ENCODE assay signal across 11 mouse cellular contexts in genomic region chr10:81021547-81022110, GRCm38 (mm10). TPM values are rescaled to one million over a fixed set of nuclear protein-coding genes. Genes with fewer than 3 reads are reported as not detected.
DNase-seq lines count a peak whose midpoint lies in the region; ATAC-seq lines count a peak whose summit lies in the region.
"Had no signal": no experiment of that assay in that cellular context is flagged by ENCODE, and none has a peak within 500 bp of the region (broad histone marks: within the 10 kb centered on the region; RNA-seq: fewer than 3 reads in every experiment).

No protein-coding gene starts in this region.

- no peak for DNase-seq in heart, postnatal 36 days
- DNase-seq in right cerebral cortex, adult 18-20 months = peak; percentile 47
- no peak for DNase-seq in right cerebral cortex, postnatal 4 days
- DNase-seq in hindbrain, embryonic 14.5 days (ENCODE audit: low spot score) = no peak
- DNase-seq in telencephalon, adult 2 months (ENCODE audit: low read depth, low spot score) = peak; percentile 71
- DNase-seq in layer of hippocampus, adult 8-10 months (ENCODE audit: low spot score in 2 of 2) = no peak
- DNase-seq in embryo, embryonic 9.5 days (ENCODE audit: extremely low spot score) = no peak
- DNase-seq: liver; thymus, postnatal 25 days had no signal

- H3K4me2 ChIP-seq in heart, embryonic 11.5 days = peak overlapping the region; percentile 35
- peak overlapping the region; percentile 31 for H3K4me2 ChIP-seq in hindbrain, embryonic 14.5 days (replicated peaks)

- H3K27me3 ChIP-seq in heart, embryonic 11.5 days (ENCODE audit: control insufficient read depth, insufficient read depth, low read length) = peaks cover 52% of the 10 kb centered on the region
- H3K27me3 ChIP-seq in hindbrain, embryonic 14.5 days (ENCODE audit: control insufficient read depth, insufficient read depth, low read length) = peaks cover 19% of the 10 kb centered on the region

- WGBS in heart, embryonic 11.5 days (ENCODE audit: insufficient replicate concordance) = 8% methylated on average over 26 of the region's 26 CpGs
- WGBS in hindbrain, embryonic 14.5 days = 17% methylated on average over 26 of the region's 26 CpGs

- H3K9ac ChIP-seq in heart, embryonic 11.5 days (ENCODE audit: low read depth, low read length) = no peak overlapping the region
- no peak overlapping the region for H3K9ac ChIP-seq in hindbrain, embryonic 14.5 days

- H3K27ac ChIP-seq in heart, embryonic 11.5 days (ENCODE audit: low read depth, low read length) = no peak overlapping the region
- no peak overlapping the region for H3K27ac ChIP-seq in hindbrain, embryonic 14.5 days

- intact Hi-C loops in heart, postnatal 36 days (cut with DNase I) = loop anchor here (5.0 kb wide), 1 partner anchor 141 kb away; no protein-coding TSS in a partner anchor

- no peak for ATAC-seq in heart, embryonic 11.5 days (replicated peaks; ENCODE audit: insufficient number of reproducible peaks, low FRiP score, low TSS enrichment)
- no peak for ATAC-seq in hindbrain, embryonic 14.5 days (ENCODE audit: low FRiP score)

- no peaks in the 10 kb centered on the region for H3K36me3 ChIP-seq in heart, embryonic 11.5 days (ENCODE audit: control insufficient read depth, insufficient read depth, low read length)
- peaks cover 10% of the 10 kb centered on the region for H3K36me3 ChIP-seq in hindbrain, embryonic 14.5 days (replicated peaks; ENCODE audit: control insufficient read depth, insufficient read depth)

- H3K9me3 ChIP-seq in heart, embryonic 11.5 days (replicated peaks; ENCODE audit: control insufficient read depth, low read length) = no peaks in the 10 kb centered on the region
- H3K9me3 ChIP-seq in hindbrain, embryonic 14.5 days (ENCODE audit: control insufficient read depth, low read length) = no peaks in the 10 kb centered on the region

- H3K4me1 ChIP-seq in heart, embryonic 11.5 days (ENCODE audit: control insufficient read depth, insufficient read depth, low read length) = peaks cover 5% of the 10 kb centered on the region; the same call in 1 of the 2 replicates
- peaks cover 14% of the 10 kb centered on the region for H3K4me1 ChIP-seq in hindbrain, embryonic 14.5 days (replicated peaks; ENCODE audit: control insufficient read depth, insufficient read depth, low read length)

- H3K4me3 ChIP-seq in heart, embryonic 11.5 days (ENCODE audit: low read depth, low read length) = no peak overlapping the region
- no peak overlapping the region for H3K4me3 ChIP-seq in hindbrain, embryonic 14.5 days (replicated peaks; ENCODE audit: low read length)

RNA-seq across cellular contexts. Expression of gene Diras1, which starts 3.8 kb away (rescaled TPM):
- 0.13 TPM in 1 of 2 replicates, not detected in the other for polyA plus RNA-seq in heart, embryonic 11.5 days (2014; fragmentation: Nextera tagmentation; extraction: Ambion mirVana)
- not detected for total RNA-seq in heart, postnatal 36 days (2021)
- polyA plus RNA-seq in hindbrain, embryonic 14.5 days (2014; fragmentation: Nextera tagmentation; extraction: Ambion mirVana) = 29.7 and 32.2 TPM in 2 replicates
- 10 to 100 TPM; 88.3 to 96.9 (median 90.2) TPM for total RNA-seq in layer of hippocampus, adult 8-10 months (2022)
- total RNA-seq: granulocyte monocyte progenitor cell, adult 5-6 weeks had no signal

RNA-seq across cellular contexts. Expression of gene Gng7, which starts 6.9 kb away (rescaled TPM):
- 1.4 TPM in 2 replicates for polyA plus RNA-seq in heart, embryonic 11.5 days (2014; fragmentation: Nextera tagmentation; extraction: Ambion mirVana)
- under 1 TPM; 0.22 to 0.67 TPM for total RNA-seq in heart, postnatal 36 days (2021)
- 17.7 and 20.9 TPM in 2 replicates for polyA plus RNA-seq in hindbrain, embryonic 14.5 days (2014; fragmentation: Nextera tagmentation; extraction: Ambion mirVana)
- 100 to 1,000 TPM; 130 to 139 (median 135) TPM for total RNA-seq in layer of hippocampus, adult 8-10 months (2022)

RNA-seq across cellular contexts. Expression of gene Slc39a3, which starts 15.6 kb away (rescaled TPM):
- 3.9 and 4.1 TPM in 2 replicates for polyA plus RNA-seq in heart, embryonic 11.5 days (2014; fragmentation: Nextera tagmentation; extraction: Ambion mirVana)
- total RNA-seq in heart, postnatal 36 days (2021) = 10 to 100 TPM; 14.5 to 14.6 TPM
- 33.7 and 33.8 TPM in 2 replicates for polyA plus RNA-seq in hindbrain, embryonic 14.5 days (2014; fragmentation: Nextera tagmentation; extraction: Ambion mirVana)
- 10 to 100 TPM; 55.5 to 60.8 (median 60.0) TPM for total RNA-seq in layer of hippocampus, adult 8-10 months (2022)

RNA-seq across cellular contexts. Expression of gene Sgta, which starts 38.4 kb away (rescaled TPM):
- polyA plus RNA-seq in heart, embryonic 11.5 days (2014; fragmentation: Nextera tagmentation; extraction: Ambion mirVana) = 130 and 159 TPM in 2 replicates
- 10 to 100 TPM; 96.1 to 99.9 TPM for total RNA-seq in heart, postnatal 36 days (2021)
- 260 and 276 TPM in 2 replicates for polyA plus RNA-seq in hindbrain, embryonic 14.5 days (2014; fragmentation: Nextera tagmentation; extraction: Ambion mirVana)
- 100 to 1,000 TPM; 165 to 175 (median 172) TPM for total RNA-seq in layer of hippocampus, adult 8-10 months (2022)

RNA-seq across cellular contexts. Expression of gene Thop1, which starts 48.2 kb away (rescaled TPM):
- 30.9 and 31.1 TPM in 2 replicates for polyA plus RNA-seq in heart, embryonic 11.5 days (2014; fragmentation: Nextera tagmentation; extraction: Ambion mirVana)
- total RNA-seq in heart, postnatal 36 days (2021) = 10 to 100 TPM; 11.9 to 13.1 TPM
- polyA plus RNA-seq in hindbrain, embryonic 14.5 days (2014; fragmentation: Nextera tagmentation; extraction: Ambion mirVana) = 35.9 and 37.2 TPM in 2 replicates
- 10 to 100 TPM; 44.5 to 55.0 (median 46.5) TPM for total RNA-seq in layer of hippocampus, adult 8-10 months (2022)

Comparison
In these comparisons a context has a peak if more than half of its experiments do, and no peak if none do; other contexts are left out.
1. DNase-seq: peak in right cerebral cortex, adult 18-20 months (single experiment) and telencephalon, adult 2 months (single experiment); none in heart, postnatal 36 days (0 of 2), right cerebral cortex, postnatal 4 days (single experiment), hindbrain, embryonic 14.5 days (single experiment), layer of hippocampus, adult 8-10 months (0 of 2) and embryo, embryonic 9.5 days (single experiment).
2. RNA of gene Diras1, which starts 3.8 kb away (total RNA-seq): 88.3 to 96.9 TPM in layer of hippocampus, adult 8-10 months; not detected in heart, postnatal 36 days; every median in the first group is over 10 times any median in the second.
3. RNA of gene Gng7, which starts 6.9 kb away (total RNA-seq): 130 to 139 TPM in layer of hippocampus, adult 8-10 months; 0.22 to 0.67 TPM in heart, postnatal 36 days; every median in the first group is over 10 times any median in the second.